In the genomic region with DNA sequence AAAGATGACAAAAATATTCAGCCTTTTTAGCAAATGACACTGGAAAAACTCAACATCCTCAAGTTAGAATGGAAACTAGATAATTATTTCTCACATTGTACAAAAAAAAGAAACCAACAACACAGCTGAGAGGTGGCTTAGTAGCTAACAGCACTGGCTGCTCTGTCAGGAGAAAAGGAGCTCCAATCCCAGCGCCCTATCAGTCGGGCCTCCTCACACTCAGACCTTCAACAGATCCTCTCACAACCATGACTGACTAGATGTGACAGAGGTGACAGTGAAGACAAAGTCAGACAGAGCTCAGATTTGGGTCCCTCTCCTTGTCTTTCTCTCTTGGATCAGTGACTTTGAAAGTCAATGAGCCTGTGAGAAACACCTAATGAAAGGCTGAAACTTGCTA, we compare ENCODE assay signal across 25 mouse cellular contexts. TPM values are rescaled to one million over a fixed set of nuclear protein-coding genes. Genes with fewer than 3 reads are reported as not detected.
DNase-seq lines count a peak whose midpoint lies in the region; ATAC-seq lines count a peak whose summit lies in the region.
"Had no signal": no experiment of that assay in that cellular context is flagged by ENCODE, and none has a peak within 500 bp of the region (broad histone marks: within the 10 kb centered on the region; RNA-seq: fewer than 3 reads in every experiment).

No protein-coding gene starts in this region.

- H3K36me3 ChIP-seq in midbrain, embryonic 10.5 days, result peaks cover 42% of the 10 kb centered on the region
- peaks cover 22% of the 10 kb centered on the region for H3K36me3 ChIP-seq in midbrain, embryonic 14.5 days (ENCODE audit: control insufficient read depth, insufficient read depth, low read length)
- H3K36me3 ChIP-seq in midbrain, embryonic 12.5 days, result peaks cover 23% of the 10 kb centered on the region
- peaks cover 8% of the 10 kb centered on the region for H3K36me3 ChIP-seq in midbrain, embryonic 15.5 days (replicated peaks)

- no peaks in the 10 kb centered on the region; the same call in 1 of the 2 replicates for H3K9me3 ChIP-seq in midbrain, embryonic 10.5 days (replicated peaks)
- no peaks in the 10 kb centered on the region for H3K9me3 ChIP-seq in midbrain, embryonic 14.5 days (ENCODE audit: control insufficient read depth, low read length)
- no peaks in the 10 kb centered on the region for H3K9me3 ChIP-seq in midbrain, embryonic 12.5 days
- no peaks in the 10 kb centered on the region for H3K9me3 ChIP-seq in midbrain, embryonic 15.5 days
- H3K9me3 ChIP-seq: embryonic facial prominence, embryonic 10.5 days; embryonic facial prominence, embryonic 12.5 days; forebrain, embryonic 13.5 days; forebrain, embryonic 15.5 days had no signal

- WGBS in midbrain, embryonic 10.5 days, result 54% methylated on average over 2 of the region's 2 CpGs
- WGBS in midbrain, embryonic 14.5 days, result 18% methylated on average over 2 of the region's 2 CpGs
- 54% methylated on average over 2 of the region's 2 CpGs for WGBS in midbrain, embryonic 12.5 days
- 51% methylated on average over 2 of the region's 2 CpGs for WGBS in midbrain, embryonic 15.5 days

- ATAC-seq in frontal cortex, adult (ENCODE audit: low TSS enrichment), result peak; percentile 74; the same call in 1 of the 2 replicates
- ATAC-seq in midbrain, embryonic 14.5 days (ENCODE audit: low FRiP score, low TSS enrichment), result no peak
- ATAC-seq in midbrain, embryonic 12.5 days (ENCODE audit: low FRiP score, low read depth), result peak; percentile 65; the same call in 1 of the 2 replicates
- no peak for ATAC-seq in midbrain, embryonic 15.5 days (replicated peaks)
- ATAC-seq: activated CD4-positive, CD25-positive, alpha-beta regulatory T cell, adult 4 months; CD4-positive, CD25-positive, alpha-beta regulatory T cell, adult 4 months; forebrain, embryonic 13.5 days; forebrain, embryonic 15.5 days; forebrain, postnatal 0 days; Patski had no signal

- DNase-seq in frontal cortex, postnatal 25 days (ENCODE audit: low spot score in 2 of 2), result no peak
- DNase-seq in midbrain, embryonic 10.5 days (ENCODE audit: low spot score), result peak; percentile 47
- DNase-seq in midbrain, embryonic 14.5 days, result no peak
- DNase-seq: adrenal gland, adult 8-10 months; adrenal gland, postnatal 14 days; adrenal gland, postnatal 36 days; B cell, adult 2 months; cerebellum, adult 11 months; cerebellum, adult 18-20 months; cerebellum, adult 8-10 months; cerebellum, adult 9-11 months; cerebellum, postnatal 14 days; cerebellum, postnatal 36 days; forebrain, postnatal 0 days had no signal

- no peak overlapping the region for H3K27ac ChIP-seq in midbrain, embryonic 10.5 days (replicated peaks)
- H3K27ac ChIP-seq in midbrain, embryonic 14.5 days (replicated peaks; ENCODE audit: low read depth, low read length), result no peak overlapping the region
- no peak overlapping the region for H3K27ac ChIP-seq in midbrain, embryonic 12.5 days (replicated peaks)
- H3K27ac ChIP-seq in midbrain, embryonic 15.5 days, result no peak overlapping the region
- H3K27ac ChIP-seq: embryonic facial prominence, embryonic 10.5 days; embryonic facial prominence, embryonic 12.5 days; forebrain, embryonic 13.5 days; forebrain, embryonic 15.5 days had no signal

- H3K27me3 ChIP-seq in midbrain, embryonic 10.5 days (ENCODE audit: low read depth, poor library complexity, severe bottlenecking), result no peaks in the 10 kb centered on the region
- no peaks in the 10 kb centered on the region for H3K27me3 ChIP-seq in midbrain, embryonic 14.5 days (ENCODE audit: control insufficient read depth, insufficient read depth, low read length)
- no peaks in the 10 kb centered on the region for H3K27me3 ChIP-seq in midbrain, embryonic 12.5 days
- H3K27me3 ChIP-seq in midbrain, embryonic 15.5 days (replicated peaks), result no peaks in the 10 kb centered on the region
- H3K27me3 ChIP-seq: CH12.LX; embryonic facial prominence, embryonic 12.5 days; forebrain, embryonic 13.5 days; forebrain, embryonic 15.5 days; Patski had no signal

- no peak overlapping the region for H3K4me3 ChIP-seq in midbrain, embryonic 10.5 days
- no peak overlapping the region for H3K4me3 ChIP-seq in midbrain, embryonic 14.5 days (replicated peaks; ENCODE audit: low read depth, low read length)
- H3K4me3 ChIP-seq in midbrain, embryonic 12.5 days, result no peak overlapping the region
- no peak overlapping the region for H3K4me3 ChIP-seq in midbrain, embryonic 15.5 days
- H3K4me3 ChIP-seq: embryonic facial prominence, embryonic 10.5 days; embryonic facial prominence, embryonic 12.5 days; forebrain, embryonic 13.5 days; forebrain, embryonic 15.5 days had no signal

- H3K4me1 ChIP-seq in midbrain, embryonic 10.5 days, result peaks cover 25% of the 10 kb centered on the region
- H3K4me1 ChIP-seq in midbrain, embryonic 14.5 days (ENCODE audit: control insufficient read depth, insufficient read depth, low read length), result no peaks in the 10 kb centered on the region
- peaks cover 2% of the 10 kb centered on the region; the same call in 1 of the 2 replicates for H3K4me1 ChIP-seq in midbrain, embryonic 12.5 days
- H3K4me1 ChIP-seq in midbrain, embryonic 15.5 days, result no peaks in the 10 kb centered on the region
- H3K4me1 ChIP-seq: embryonic facial prominence, embryonic 10.5 days; embryonic facial prominence, embryonic 12.5 days; forebrain, embryonic 13.5 days; forebrain, embryonic 15.5 days had no signal

- H3K9ac ChIP-seq in midbrain, embryonic 14.5 days (replicated peaks; ENCODE audit: low read length), result no peak overlapping the region
- no peak overlapping the region for H3K9ac ChIP-seq in midbrain, embryonic 12.5 days (replicated peaks)
- H3K9ac ChIP-seq in midbrain, embryonic 15.5 days, result no peak overlapping the region
- H3K9ac ChIP-seq: embryonic facial prominence, embryonic 12.5 days; forebrain, embryonic 13.5 days; forebrain, embryonic 15.5 days; forebrain, postnatal 0 days had no signal

- no peak overlapping the region for H3K4me2 ChIP-seq in midbrain, embryonic 14.5 days (ENCODE audit: low read length)
- no peak overlapping the region for H3K4me2 ChIP-seq in midbrain, embryonic 12.5 days (replicated peaks)
- H3K4me2 ChIP-seq in midbrain, embryonic 15.5 days, result no peak overlapping the region
- H3K4me2 ChIP-seq: embryonic facial prominence, embryonic 12.5 days; forebrain, embryonic 13.5 days; forebrain, embryonic 15.5 days had no signal

RNA-seq across cellular contexts. Expression of a gene that starts 21.8 kb away (rescaled TPM):
- 40.4 and 47.0 TPM in 2 replicates for polyA plus RNA-seq in midbrain, embryonic 10.5 days (2016; fragmentation: Nextera tagmentation; extraction: Ambion mirVana)
- polyA plus RNA-seq in midbrain, embryonic 14.5 days (2014; fragmentation: Nextera tagmentation; extraction: Ambion mirVana), result 58.2 and 61.4 TPM in 2 replicates
- polyA plus RNA-seq in midbrain, embryonic 12.5 days (2016; fragmentation: Nextera tagmentation; extraction: Ambion mirVana), result 59.7 and 60.8 TPM in 2 replicates
- 43.4 and 49.4 TPM in 2 replicates for polyA plus RNA-seq in midbrain, embryonic 15.5 days (2015; fragmentation: Nextera tagmentation; extraction: Ambion mirVana)

Comparison
In these comparisons a context has a peak if more than half of its experiments do, and no peak if none do; other contexts are left out.
1. ATAC-seq: peak in frontal cortex, adult (single experiment) and midbrain, embryonic 12.5 days (single experiment); none in midbrain, embryonic 14.5 days (single experiment) and midbrain, embryonic 15.5 days (single experiment).